Comparison of ENCODE assay signal across 10 mouse cellular contexts in genomic region chr2:147877907-147878306, GRCm38 (mm10).
DNase-seq lines count a peak whose midpoint lies in the region; ATAC-seq and TF ChIP-seq lines count a peak whose summit lies in the region.
"Had no signal": no experiment of that assay in that cellular context is flagged by ENCODE, and none has a peak within 500 bp of the region (broad histone marks: within the 10 kb centered on the region; RNA-seq: fewer than 3 reads in every experiment).

No protein-coding gene starts in this region.

- H3K36me3 ChIP-seq in lung, embryonic 14.5 days (ENCODE audit: insufficient read depth), result no peaks in the 10 kb centered on the region
- H3K36me3 ChIP-seq in hindbrain, embryonic 12.5 days, result no peaks in the 10 kb centered on the region
- H3K36me3 ChIP-seq in neural tube, embryonic 13.5 days, result no peaks in the 10 kb centered on the region
- H3K36me3 ChIP-seq: liver, embryonic 13.5 days had no signal

- H3K9me3 ChIP-seq in lung, embryonic 14.5 days (ENCODE audit: low read depth, low read length), result no peaks in the 10 kb centered on the region
- no peaks in the 10 kb centered on the region for H3K9me3 ChIP-seq in hindbrain, embryonic 12.5 days (replicated peaks)
- no peaks in the 10 kb centered on the region for H3K9me3 ChIP-seq in neural tube, embryonic 13.5 days
- H3K9me3 ChIP-seq: liver, embryonic 13.5 days had no signal

- H3K4me2 ChIP-seq in lung, embryonic 14.5 days, result peak overlapping the region; percentile 72
- peak overlapping the region; percentile 60 for H3K4me2 ChIP-seq in hindbrain, embryonic 12.5 days (replicated peaks)
- H3K4me2 ChIP-seq in neural tube, embryonic 13.5 days, result peak overlapping the region; percentile 62

- no peaks in the 10 kb centered on the region for H3K27me3 ChIP-seq in lung, embryonic 14.5 days (ENCODE audit: insufficient read depth, low read length)
- peaks cover 75% of the 10 kb centered on the region for H3K27me3 ChIP-seq in hindbrain, embryonic 12.5 days
- peaks cover 77% of the 10 kb centered on the region for H3K27me3 ChIP-seq in neural tube, embryonic 13.5 days
- H3K27me3 ChIP-seq: liver, embryonic 13.5 days had no signal

- no peak for ATAC-seq in lung, embryonic 14.5 days (ENCODE audit: insufficient read depth)
- ATAC-seq in hindbrain, embryonic 12.5 days (ENCODE audit: low FRiP score), result no peak
- no peak for ATAC-seq in neural tube, embryonic 13.5 days (ENCODE audit: low read depth)

- no peak overlapping the region for H3K4me3 ChIP-seq in lung, embryonic 14.5 days (ENCODE audit: low read depth, low read length)
- H3K4me3 ChIP-seq in hindbrain, embryonic 12.5 days, result no peak overlapping the region
- no peak overlapping the region for H3K4me3 ChIP-seq in neural tube, embryonic 13.5 days

- DNase-seq in embryo, embryonic 9.5 days (ENCODE audit: extremely low spot score), result peak; percentile 5
- no peak for DNase-seq in embryo, embryonic 10.5 days (ENCODE audit: low spot score)
- DNase-seq in lung, embryonic 14.5 days, result no peak
- no peak for DNase-seq in lung, postnatal 10 days
- no peak for DNase-seq in urinary bladder, adult 2 months (ENCODE audit: low spot score)
- DNase-seq in right cerebral cortex, postnatal 4 days, result no peak
- DNase-seq: cerebellum, postnatal 36 days; liver, embryonic 13.5 days had no signal

- no peak overlapping the region for H3K9ac ChIP-seq in lung, embryonic 14.5 days
- H3K9ac ChIP-seq in hindbrain, embryonic 12.5 days, result no peak overlapping the region
- no peak overlapping the region for H3K9ac ChIP-seq in neural tube, embryonic 13.5 days
- H3K9ac ChIP-seq: liver, embryonic 13.5 days had no signal

- WGBS in lung, embryonic 14.5 days, result 21% methylated on average over 13 of the region's 13 CpGs
- WGBS in hindbrain, embryonic 12.5 days, result 20% methylated on average over 13 of the region's 13 CpGs
- 6% methylated on average over 13 of the region's 13 CpGs for WGBS in neural tube, embryonic 13.5 days

- H3K4me1 ChIP-seq in lung, embryonic 14.5 days (ENCODE audit: insufficient read depth), result peaks cover 14% of the 10 kb centered on the region
- peaks cover 18% of the 10 kb centered on the region for H3K4me1 ChIP-seq in hindbrain, embryonic 12.5 days
- H3K4me1 ChIP-seq in neural tube, embryonic 13.5 days (replicated peaks), result peaks cover 27% of the 10 kb centered on the region

- no peak for TF ChIP-seq CTCF in lung, embryonic 14.5 days (IDR thresholded peaks at IDR 0.05; ENCODE audit: low read depth)

- H3K27ac ChIP-seq in lung, embryonic 14.5 days (ENCODE audit: low read depth), result peak overlapping the region; percentile 77; the same call in 1 of the 2 replicates
- H3K27ac ChIP-seq in hindbrain, embryonic 12.5 days, result 0 out of 2 replicates have a peak overlapping the region, but pooled peaks have one; percentile 2
- no peak overlapping the region for H3K27ac ChIP-seq in neural tube, embryonic 13.5 days (replicated peaks)
- H3K27ac ChIP-seq: liver, embryonic 13.5 days had no signal
